Mouse (Mus musculus) activated CD4-positive, CD25-positive, alpha-beta regulatory T cell, adult 4 months (primary cell): ENCODE results near the gene Mettl8. TPM values are rescaled to one million over a fixed set of nuclear protein-coding genes. Genes with fewer than 3 reads are reported as not detected.

Experiments
- ATAC-seq: one replicate; pipeline ENCODE4 v1.8.0; 2017
- polyA plus RNA-seq, 2 experiments: library from polyadenylated mRNA; unstranded; fragments of 100-300 nt; shearing (Covaris generic); gene quantifications; one replicate each; pipeline ENCODE4 v1.2.1; 2017

The Mettl8 gene
- polyA plus RNA-seq, 2 experiments from 2014 or later, result 11.7 to 15.1 TPM

GRCm38 (mm10) chr2:70978271-70978670 lies 77.1 kb downstream of the Mettl8 start:
- no peak for ATAC-seq

DNA sequence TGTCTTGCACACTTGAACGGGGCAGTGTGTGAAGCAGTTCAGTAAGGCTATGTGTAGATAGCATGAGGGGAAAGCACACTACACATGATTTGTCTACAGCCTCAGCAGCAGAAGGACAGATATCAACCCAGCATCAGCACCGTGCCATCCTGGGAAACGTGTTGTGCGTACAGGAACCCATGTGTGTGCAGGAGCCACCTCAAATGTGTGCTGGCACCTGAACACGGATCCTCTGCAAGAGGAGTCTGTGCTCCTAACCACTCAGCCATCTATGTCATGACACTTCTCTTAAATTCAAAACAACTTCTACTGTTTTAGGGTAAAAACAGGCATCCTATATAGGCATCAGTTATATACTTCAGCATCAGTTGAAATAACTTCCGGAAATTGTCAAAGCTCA lies 80.6 kb downstream of the Mettl8 start:
- ATAC-seq, result no peak

- no peak for ATAC-seq
These were observed 82.4 kb downstream of the Mettl8 start for GRCm38 (mm10) chr2:70972795-70973518.

DNA sequence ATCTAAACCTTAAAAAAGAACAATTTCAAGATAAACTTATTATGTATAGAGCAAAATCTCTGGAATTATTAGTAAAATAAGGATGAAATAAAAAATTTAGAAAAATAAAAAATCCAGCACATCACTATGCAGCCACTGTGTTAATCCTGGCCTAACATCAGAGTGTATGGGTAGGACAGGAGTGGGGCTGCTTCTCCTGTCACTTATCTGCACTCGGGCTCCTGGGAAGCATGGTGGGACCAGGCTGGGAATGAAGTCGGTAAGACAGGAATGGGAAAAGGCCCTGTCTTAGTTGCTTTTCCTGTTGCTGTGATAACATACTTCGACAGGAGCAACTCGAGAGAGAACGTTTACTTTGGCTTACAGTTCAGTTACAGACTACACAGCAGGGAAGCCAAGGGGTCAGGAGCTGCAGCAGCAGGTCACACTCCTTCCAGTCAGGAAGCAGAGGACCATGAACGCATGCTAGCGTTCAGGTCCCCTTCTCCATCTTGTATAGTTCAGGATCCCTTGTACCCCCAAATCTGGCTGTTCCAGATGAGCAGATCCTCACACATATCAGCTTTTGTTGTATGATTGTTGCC lies 85.1 kb downstream of the Mettl8 start:
- ATAC-seq, result no peak

- no peak for ATAC-seq
These were observed 87.1 kb downstream of the Mettl8 start for GRCm38 (mm10) chr2:70968305-70968704.

- no peak for ATAC-seq
These were observed 88.2 kb downstream of the Mettl8 start for GRCm38 (mm10) chr2:70967216-70967615.

DNA sequence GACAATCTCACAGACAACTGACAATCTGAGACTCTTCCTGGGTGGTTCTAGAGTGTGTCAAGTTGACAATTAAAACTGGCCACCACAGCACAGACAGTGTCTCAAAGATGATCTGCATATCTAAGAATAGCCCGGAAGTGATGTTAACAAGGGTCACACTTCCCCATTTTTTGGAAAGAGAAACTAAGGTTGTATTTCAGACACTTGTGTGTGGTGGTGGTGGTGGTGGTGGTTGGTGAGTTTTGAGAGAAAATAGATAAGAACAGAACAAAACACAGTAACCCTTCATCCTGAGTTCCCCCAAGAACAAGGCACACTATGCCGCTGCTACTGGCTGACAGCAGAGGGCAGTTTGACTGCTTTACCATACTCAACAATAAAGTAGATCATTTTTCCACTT lies 90.6 kb downstream of the Mettl8 start:
- ATAC-seq, result no peak

DNA sequence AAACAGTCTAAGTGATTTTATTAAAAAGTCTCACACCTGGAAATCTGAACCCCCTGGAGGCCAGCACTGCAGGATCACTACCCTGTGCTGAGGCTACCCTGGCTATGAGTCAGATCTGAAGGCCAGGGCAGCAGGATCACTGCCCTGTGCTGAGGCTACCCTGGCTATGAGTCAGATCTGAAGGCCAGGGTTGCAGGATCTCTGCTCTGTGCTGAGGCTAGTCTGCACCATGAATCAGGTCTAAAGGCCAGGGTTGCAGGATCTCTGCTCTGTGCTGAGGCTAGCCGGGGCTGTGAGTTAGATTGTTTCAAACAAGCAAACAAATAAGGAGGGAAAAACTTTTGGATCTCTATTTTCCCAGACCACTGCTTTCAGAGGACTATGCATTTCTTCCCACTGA lies 92.5 kb downstream of the Mettl8 start:
- no peak for ATAC-seq

GRCm38 (mm10) chr2:70961086-70961941 lies 94.1 kb downstream of the Mettl8 start:
- ATAC-seq, result no peak

GRCm38 (mm10) chr2:70960090-70960489 lies 95.3 kb downstream of the Mettl8 start:
- no peak for ATAC-seq

GRCm38 (mm10) chr2:70959337-70959736 lies 96.0 kb downstream of the Mettl8 start:
- ATAC-seq, result no peak

DNA sequence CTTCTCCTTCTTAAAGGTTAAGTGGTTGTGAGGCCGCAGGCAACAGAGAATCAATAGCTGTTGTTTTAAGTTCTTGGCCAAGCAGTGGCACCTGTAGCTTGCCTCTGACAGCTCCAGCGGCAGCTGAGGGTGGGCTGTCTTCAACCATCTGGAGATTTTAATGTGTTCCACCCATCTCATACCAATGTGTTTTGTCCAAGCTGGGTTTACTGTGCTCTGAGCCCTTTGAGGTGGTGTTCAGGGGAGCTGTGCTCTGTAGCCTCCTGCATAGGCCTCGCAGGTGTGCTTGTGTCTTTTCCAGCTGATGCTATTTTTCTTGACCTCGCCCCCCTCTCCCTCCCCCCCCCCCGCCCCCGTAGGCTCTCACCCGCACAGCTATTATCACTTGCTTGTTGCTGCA lies 96.8 kb downstream of the Mettl8 start:
- ATAC-seq, result no peak

DNA sequence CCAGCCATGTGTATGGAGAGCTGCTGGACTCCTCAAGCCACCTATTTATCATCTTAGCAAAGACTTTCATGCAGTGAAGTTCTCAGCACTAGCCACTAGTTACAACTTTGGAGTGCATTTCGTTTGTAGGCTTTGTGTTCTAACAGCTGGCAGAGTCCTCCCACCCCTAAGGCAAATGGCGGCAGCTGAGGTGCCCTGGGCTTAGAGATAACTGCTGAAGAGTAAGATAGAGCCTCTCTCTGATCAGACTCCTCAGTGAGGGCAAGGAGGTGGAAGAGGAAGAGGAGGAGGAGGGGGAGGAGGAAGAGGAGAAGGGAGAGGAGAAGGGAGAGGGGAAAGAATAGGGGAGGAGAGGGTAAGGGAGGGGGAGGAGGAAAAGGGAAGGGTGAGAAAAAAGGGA lies 101.8 kb downstream of the Mettl8 start:
- no peak for ATAC-seq

- ATAC-seq, result no peak
These were observed 103.4 kb downstream of the Mettl8 start for GRCm38 (mm10) chr2:70951944-70952343.

DNA sequence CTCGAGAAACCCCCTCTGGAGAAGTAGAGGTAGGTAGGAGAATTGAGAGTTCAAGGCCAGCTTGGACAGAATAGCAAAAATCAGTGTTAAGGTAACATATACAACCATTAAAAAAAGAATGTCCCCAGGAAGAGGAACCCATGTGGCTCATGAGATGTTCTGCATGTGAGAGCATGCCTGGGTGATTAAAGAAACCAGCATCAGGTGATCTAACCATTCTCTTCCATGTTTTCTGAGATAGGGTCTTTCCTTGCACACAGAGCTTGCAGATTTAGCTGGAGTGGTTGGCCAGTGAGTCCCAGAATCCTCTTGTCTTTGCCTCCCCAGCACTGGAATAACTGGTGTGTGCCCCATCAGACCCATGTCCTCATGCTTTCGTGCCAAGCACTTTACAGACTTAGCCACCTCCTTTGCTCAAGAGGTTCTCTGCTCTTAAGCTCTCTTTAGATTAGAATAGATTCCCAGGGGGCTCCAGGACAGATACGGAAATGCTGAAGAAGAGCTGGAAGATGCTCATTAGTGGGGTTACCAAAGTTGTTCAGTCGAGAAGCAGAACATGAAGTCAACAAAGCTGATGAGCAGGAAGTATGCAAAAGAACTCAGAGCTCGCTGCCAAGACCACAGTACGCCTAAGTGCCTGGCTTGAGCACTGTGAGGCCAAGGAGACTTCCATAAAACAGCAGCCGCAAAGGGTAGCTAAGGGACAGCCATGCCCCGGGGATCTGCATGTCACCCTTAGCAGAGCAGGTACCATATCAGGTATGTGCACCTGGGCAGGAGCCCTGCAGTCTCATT lies 110.7 kb downstream of the Mettl8 start:
- no peak for ATAC-seq

- ATAC-seq, result no peak
These were observed 114.6 kb downstream of the Mettl8 start for GRCm38 (mm10) chr2:70940826-70941225.

GRCm38 (mm10) chr2:70938844-70939494 lies 116.4 kb downstream of the Mettl8 start:
- peak; percentile 95 for ATAC-seq

DNA sequence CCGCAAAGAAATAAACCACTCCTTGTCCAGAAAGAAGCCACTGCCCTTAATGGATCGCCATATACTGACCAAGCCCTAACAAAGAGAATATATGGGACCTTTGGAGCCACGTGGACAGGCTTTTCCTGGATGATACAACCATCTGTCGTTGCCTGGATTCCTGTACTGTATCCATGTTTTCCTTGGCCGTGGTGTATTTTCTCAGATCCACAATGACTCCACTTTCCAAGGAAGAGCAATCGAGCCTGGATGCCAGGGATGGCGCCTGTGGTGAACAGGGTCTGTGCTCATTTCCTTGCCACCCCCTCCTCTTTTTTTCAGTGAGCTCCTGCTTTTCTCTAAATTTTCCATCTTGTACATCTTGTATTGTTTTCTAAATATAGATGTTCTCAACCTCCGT lies 120.6 kb downstream of the Mettl8 start:
- ATAC-seq, result no peak

- ATAC-seq, result no peak
These were observed 121.9 kb downstream of the Mettl8 start for GRCm38 (mm10) chr2:70933516-70933915.

DNA sequence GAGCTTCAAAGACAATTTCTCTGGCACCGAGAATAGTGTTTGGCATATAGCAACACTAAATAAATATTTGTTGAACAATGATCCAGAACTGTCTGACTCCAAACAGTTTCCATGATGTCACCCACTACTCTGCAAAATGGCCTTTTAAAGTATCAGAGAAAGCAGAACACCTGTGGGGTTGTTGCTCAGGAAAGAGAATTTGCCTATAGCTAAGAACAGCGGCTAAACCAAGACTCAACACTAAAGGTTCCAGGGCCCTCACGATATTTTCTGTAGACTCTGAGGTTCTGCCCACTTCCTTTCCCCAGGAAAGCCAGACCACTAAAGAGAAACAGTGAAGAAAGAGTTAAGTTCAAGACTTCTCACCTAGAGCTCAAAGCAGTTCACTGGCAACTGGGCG lies 122.4 kb downstream of the Mettl8 start:
- no peak for ATAC-seq

DNA sequence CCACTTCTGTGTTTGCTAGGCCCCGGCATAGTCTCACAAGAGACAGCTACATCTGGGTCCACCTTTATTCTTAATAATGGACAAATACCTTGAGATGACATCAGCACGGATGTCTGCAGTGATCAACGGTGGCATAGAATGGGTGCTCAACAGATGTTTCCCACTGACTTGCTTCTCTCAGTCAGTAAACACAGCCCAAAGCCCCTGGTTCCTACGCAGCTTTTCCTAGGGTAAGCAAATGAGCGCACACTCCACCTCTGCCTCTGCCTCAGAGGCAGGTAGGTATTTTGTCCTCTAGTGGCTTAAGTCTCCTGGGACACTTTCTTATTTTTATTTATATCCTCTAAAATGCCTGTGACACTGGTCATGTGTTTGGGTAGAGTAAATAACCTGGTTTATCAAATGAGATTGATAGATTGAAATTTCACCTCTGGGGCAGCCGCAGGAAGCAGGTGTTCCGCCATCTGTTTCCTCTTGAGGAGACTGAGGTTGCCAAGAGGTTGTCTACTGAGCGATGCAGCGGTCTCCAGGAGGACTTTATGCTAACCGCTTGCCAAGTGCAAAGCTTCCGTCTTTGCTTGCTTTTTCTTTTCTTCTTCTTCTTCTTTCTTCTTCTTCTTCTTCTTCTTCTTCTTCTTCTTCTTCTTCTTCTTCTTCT lies 124.6 kb downstream of the Mettl8 start:
- ATAC-seq, result peak; percentile 28

DNA sequence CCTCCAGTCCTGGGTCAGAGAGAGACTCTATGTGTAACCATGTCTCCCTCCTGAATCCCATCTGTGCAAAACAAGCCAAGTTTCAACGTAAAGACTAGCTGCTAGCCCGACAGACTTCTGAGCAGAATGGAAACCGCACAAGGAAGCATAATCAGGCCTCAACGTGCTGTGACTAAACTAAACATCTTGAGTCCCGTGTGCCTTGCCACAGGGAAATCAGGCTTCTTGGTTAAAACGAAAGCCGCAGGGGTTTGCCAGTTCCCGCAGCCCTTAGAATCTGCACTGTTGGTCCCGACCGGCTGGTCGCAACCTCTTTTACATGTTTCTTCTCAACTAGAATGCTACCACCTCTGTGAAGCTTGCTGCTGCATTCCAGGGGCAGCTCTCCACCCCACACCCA lies 125.7 kb downstream of the Mettl8 start:
- no peak for ATAC-seq
